In the genomic region with DNA sequence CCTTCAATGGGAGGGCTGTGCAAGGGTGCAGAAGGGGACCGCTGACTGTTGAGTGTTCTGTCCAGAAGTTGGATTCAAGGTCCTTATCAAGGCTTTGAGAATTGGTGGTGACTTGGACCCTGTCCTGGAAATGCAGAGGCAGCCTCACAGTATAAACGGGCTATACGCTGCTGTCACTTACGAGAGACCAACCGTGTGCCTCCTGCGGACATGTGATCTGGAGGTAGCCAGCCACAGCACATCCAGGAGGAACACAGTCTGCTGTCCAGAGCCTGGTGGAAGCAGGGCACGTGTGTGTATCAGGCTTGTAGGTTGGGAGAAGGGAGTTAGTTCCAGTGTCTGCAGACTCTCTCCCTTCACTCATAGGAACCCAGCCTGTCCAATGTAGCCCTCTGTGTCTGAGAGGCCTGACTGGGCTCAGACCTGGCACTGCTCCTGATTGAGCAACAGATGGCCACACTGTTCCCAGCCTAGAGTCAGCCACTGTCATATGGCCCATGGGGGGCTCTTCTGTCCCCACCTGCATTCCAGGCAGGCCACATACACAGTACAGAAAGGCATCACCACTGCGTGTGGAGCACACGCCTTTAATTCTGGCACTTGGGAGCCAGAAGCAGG, we compare ENCODE assay signal across 15 mouse cellular contexts. TPM values are rescaled to one million over a fixed set of nuclear protein-coding genes. Genes with fewer than 3 reads are reported as not detected.
DNase-seq lines count a peak whose midpoint lies in the region; ATAC-seq and TF ChIP-seq lines count a peak whose summit lies in the region.
"Had no signal": no experiment of that assay in that cellular context is flagged by ENCODE, and none has a peak within 500 bp of the region (broad histone marks: within the 10 kb centered on the region; RNA-seq: fewer than 3 reads in every experiment).

No protein-coding gene starts in this region.

- no peaks in the 10 kb centered on the region for H3K4me1 ChIP-seq in hindbrain, postnatal 0 days (ENCODE audit: insufficient read depth, low read length)
- H3K4me1 ChIP-seq in hindbrain, embryonic 12.5 days: peaks cover 10% of the 10 kb centered on the region; the same call in 1 of the 2 replicates
- peaks cover 48% of the 10 kb centered on the region for H3K4me1 ChIP-seq in limb, embryonic 10.5 days
- H3K4me1 ChIP-seq: forebrain, embryonic 13.5 days had no signal

- WGBS in hindbrain, postnatal 0 days: 74% methylated on average over 9 of the region's 9 CpGs
- WGBS in hindbrain, embryonic 12.5 days: 87% methylated on average over 9 of the region's 9 CpGs
- 93% methylated on average over 9 of the region's 9 CpGs for WGBS in limb, embryonic 10.5 days

- no peak for ATAC-seq in hindbrain, postnatal 0 days
- no peak for ATAC-seq in hindbrain, embryonic 12.5 days (ENCODE audit: low FRiP score)
- ATAC-seq: forebrain, embryonic 13.5 days; inflammation-experienced regulatory T-cells, adult 6 months; liver, postnatal 0 days had no signal

- no peak overlapping the region for H3K4me3 ChIP-seq in hindbrain, postnatal 0 days (ENCODE audit: low read length)
- H3K4me3 ChIP-seq in hindbrain, embryonic 12.5 days: no peak overlapping the region
- no peak overlapping the region for H3K4me3 ChIP-seq in limb, embryonic 10.5 days
- H3K4me3 ChIP-seq: forebrain, embryonic 13.5 days; midbrain, embryonic 10.5 days; neural tube, embryonic 15.5 days had no signal

- H3K9me3 ChIP-seq in hindbrain, postnatal 0 days (ENCODE audit: low read length): no peaks in the 10 kb centered on the region
- H3K9me3 ChIP-seq in hindbrain, embryonic 12.5 days (replicated peaks): no peaks in the 10 kb centered on the region
- H3K9me3 ChIP-seq in limb, embryonic 10.5 days (replicated peaks): no peaks in the 10 kb centered on the region
- H3K9me3 ChIP-seq: forebrain, embryonic 13.5 days; midbrain, embryonic 10.5 days; neural tube, embryonic 15.5 days had no signal

- no peaks in the 10 kb centered on the region for H3K36me3 ChIP-seq in hindbrain, postnatal 0 days (ENCODE audit: insufficient read depth, low read length)
- peaks cover 19% of the 10 kb centered on the region for H3K36me3 ChIP-seq in hindbrain, embryonic 12.5 days
- peaks cover 58% of the 10 kb centered on the region for H3K36me3 ChIP-seq in limb, embryonic 10.5 days
- H3K36me3 ChIP-seq: G1E; neural tube, embryonic 15.5 days had no signal

- no peak overlapping the region for H3K27ac ChIP-seq in hindbrain, postnatal 0 days
- H3K27ac ChIP-seq in hindbrain, embryonic 12.5 days: no peak overlapping the region
- H3K27ac ChIP-seq in limb, embryonic 10.5 days: 0 out of 2 replicates have a peak overlapping the region, but pooled peaks have one; percentile 21
- H3K27ac ChIP-seq: forebrain, embryonic 13.5 days; midbrain, embryonic 10.5 days; neural tube, embryonic 15.5 days had no signal

- H3K27me3 ChIP-seq in hindbrain, postnatal 0 days (ENCODE audit: insufficient read depth, low read length): no peaks in the 10 kb centered on the region
- no peaks in the 10 kb centered on the region for H3K27me3 ChIP-seq in hindbrain, embryonic 12.5 days
- H3K27me3 ChIP-seq in limb, embryonic 10.5 days (ENCODE audit: low read depth, poor library complexity, severe bottlenecking): no peaks in the 10 kb centered on the region
- H3K27me3 ChIP-seq: forebrain, embryonic 13.5 days; neural tube, embryonic 15.5 days had no signal

- TF ChIP-seq CTCF in hindbrain, postnatal 0 days (IDR thresholded peaks at IDR 0.05; ENCODE audit: low read depth): no peak

- intact Hi-C loops in heart, postnatal 36 days (cut with DNase I): no loop called here

- no peak overlapping the region for H3K9ac ChIP-seq in hindbrain, postnatal 0 days (replicated peaks; ENCODE audit: low read length)
- no peak overlapping the region for H3K9ac ChIP-seq in hindbrain, embryonic 12.5 days
- H3K9ac ChIP-seq: forebrain, embryonic 13.5 days; liver, postnatal 0 days; neural tube, embryonic 15.5 days had no signal

- H3K4me2 ChIP-seq in hindbrain, postnatal 0 days (ENCODE audit: low read depth, low read length): no peak overlapping the region
- H3K4me2 ChIP-seq in hindbrain, embryonic 12.5 days (replicated peaks): no peak overlapping the region
- H3K4me2 ChIP-seq: forebrain, embryonic 13.5 days; neural tube, embryonic 15.5 days had no signal

- peak; percentile 91 for DNase-seq in heart, adult 11 months
- DNase-seq in heart, postnatal 36 days: no peak
- peak; percentile 46 for DNase-seq in hindbrain, postnatal 0 days (ENCODE audit: low spot score)
- no peak for DNase-seq in limb, embryonic 10.5 days (ENCODE audit: low spot score)
- peak; percentile 58 for DNase-seq in lung, postnatal 14 days
- no peak for DNase-seq in neural tube, embryonic 10.5 days (ENCODE audit: extremely low spot score, low spot score)
- DNase-seq: cerebellum, adult 11 months; liver, postnatal 0 days; right cerebral cortex, postnatal 4 days had no signal

RNA-seq across cellular contexts. Expression of a gene that starts 21.6 kb away (rescaled TPM):
- total RNA-seq in heart, postnatal 36 days (2021): 1 to 10 TPM; 2.5 to 3.4 TPM
- total RNA-seq in hindbrain, postnatal 0 days (2014; rRNA removed): 53.9 and 74.5 TPM in 2 replicates
- 51.1 and 52.2 TPM in 2 replicates for polyA plus RNA-seq in hindbrain, postnatal 0 days (2015; fragmentation: Nextera tagmentation; extraction: Ambion mirVana)
- 106 and 111 TPM in 2 replicates for polyA plus RNA-seq in hindbrain, embryonic 12.5 days (2016; fragmentation: Nextera tagmentation; extraction: Ambion mirVana)
- 55.4 and 60.7 TPM in 2 replicates for polyA plus RNA-seq in limb, embryonic 10.5 days (2016; fragmentation: Nextera tagmentation; extraction: Ambion mirVana)
- polyA plus RNA-seq: G1E; inflammation-experienced regulatory T-cells, adult 6 months had no signal

Comparison
In these comparisons a context has a peak if more than half of its experiments do, and no peak if none do; other contexts are left out.
1. DNase-seq: peak in heart, adult 11 months (single experiment), hindbrain, postnatal 0 days (single experiment) and lung, postnatal 14 days (single experiment); none in heart, postnatal 36 days (0 of 2), limb, embryonic 10.5 days (single experiment) and neural tube, embryonic 10.5 days (single experiment).